Mouse (Mus musculus) adrenal gland, postnatal 10 days (tissue): ENCODE measurements around the gene Pmvk. TPM values are rescaled to one million over a fixed set of nuclear protein-coding genes. Genes with fewer than 3 reads are reported as not detected.

Experiments used
- total RNA-seq, 2 experiments: library from RNA; stranded (reverse); gene quantifications; 2 replicates each; pipeline ENCODE4 v1.2.3; 2021

Pmvk gene
- total RNA-seq, 2 experiments from 2014 or later: 15.3 to 17.1 TPM

Other genes starting within 250 kb of the Pmvk start
- gene Thbs3, start 239.4 kb upstream of the Pmvk start, total RNA-seq: 10 to 100 TPM; 21.8 to 22.6 TPM
- 100 to 1,000 TPM; 176 to 198 TPM for gene Mtx1, start 227.5 kb upstream of the Pmvk start, total RNA-seq
- under 1 TPM; 0.51 to 0.55 TPM for gene Muc1, start 225.5 kb upstream of the Pmvk start, total RNA-seq
- 100 to 1,000 TPM; 109 to 116 TPM for gene Krtcap2, start 208.6 kb upstream of the Pmvk start, total RNA-seq
- 1 to 10 TPM; 2.0 to 4.2 TPM for gene Trim46, start 208.2 kb upstream of the Pmvk start, total RNA-seq
- gene Dpm3, start 195.2 kb upstream of the Pmvk start, total RNA-seq: 100 to 1,000 TPM; 115 to 122 TPM
- gene Slc50a1, start 184.0 kb upstream of the Pmvk start, total RNA-seq: 10 to 100 TPM; 46.7 to 53.1 TPM
- gene Efna1, start 173.4 kb upstream of the Pmvk start, total RNA-seq: 10 to 100 TPM; 25.0 to 34.3 TPM
- gene Efna3, start 131.6 kb upstream of the Pmvk start, total RNA-seq: under 1 TPM; 0.51 to 0.73 TPM
- 1 to 10 TPM; 1.7 to 2.2 TPM for gene Efna4, start 116.5 kb upstream of the Pmvk start, total RNA-seq
- 10 to 100 TPM; 62.8 to 68.9 TPM for gene Adam15, start 104.5 kb upstream of the Pmvk start, total RNA-seq
- gene Dcst2, start 92.6 kb upstream of the Pmvk start, total RNA-seq: under 1 TPM; 0.48 to 0.82 TPM
- gene Dcst1, start 89.3 kb upstream of the Pmvk start, total RNA-seq: under 1 TPM in 1 of 2 experiments, not detected in 1; 0.45 TPM
- 10 to 100 TPM; 62.3 to 62.4 TPM for gene Zbtb7b, start 59.8 kb upstream of the Pmvk start, total RNA-seq
- under 1 TPM in 1 of 2 experiments, not detected in 1; 0.24 TPM for gene Lenep, start 51.7 kb upstream of the Pmvk start, total RNA-seq
- gene Flad1, start 42.7 kb upstream of the Pmvk start, total RNA-seq: 10 to 100 TPM; 49.4 to 54.6 TPM
- gene Cks1b, start 36.2 kb upstream of the Pmvk start, total RNA-seq: 10 to 100 TPM; 39.8 to 43.2 TPM
- 100 to 1,000 TPM in 1 of 2 experiments, 10 to 100 TPM in 1; 94.4 to 108 TPM for gene Shc1, start 36.1 kb upstream of the Pmvk start, total RNA-seq
- 10 to 100 TPM; 34.2 to 36.9 TPM for gene Pygo2, start 24.3 kb upstream of the Pmvk start, total RNA-seq
- gene Pbxip1, start 17.8 kb upstream of the Pmvk start, total RNA-seq: 10 to 100 TPM; 46.0 to 62.1 TPM
- 1 to 10 TPM; 4.3 to 6.3 TPM for gene Kcnn3, start 65.6 kb downstream of the Pmvk start, total RNA-seq